Mouse (Mus musculus): Measurements from ENCODE around the gene Ly6f. TPM values are rescaled to one million over a fixed set of nuclear protein-coding genes. Genes with fewer than 3 reads are reported as not detected.

Ly6f gene
- not detected for total RNA-seq (2021)
- long read RNA-seq, experiment 1, result 0 reads
- long read RNA-seq, experiment 2, result 0 reads

- Histone ChIP-seq H3K4me3 (no peak within 1 kb of the TSS), H3K27ac (no peak within 1 kb of the TSS)
- no peak for TF ChIP-seq CTCF (IDR thresholded peaks at IDR 0.05)
- no peak for DNase-seq
- intact Hi-C loops (cut with DNase I), result no loop called here
These were observed at the start of gene Ly6f for GRCm38 (mm10) chr15:75268121-75268520. Gene Ly6f (plus strand): TSS chr15:75268421.

- no peak overlapping the region for H3K4me3 ChIP-seq
- DNase-seq, result no peak
- H3K27ac ChIP-seq, result no peak overlapping the region
- TF ChIP-seq CTCF (IDR thresholded peaks at IDR 0.05), result no peak
- intact Hi-C loops (cut with DNase I), result no loop called here
These were observed 46.3 kb upstream of the Ly6f start for GRCm38 (mm10) chr15:75221942-75222341.

- DNase-seq, result no peak
- Histone ChIP-seq H3K27ac (no peak overlapping the region), H3K4me3 (no peak overlapping the region)
- TF ChIP-seq CTCF (IDR thresholded peaks at IDR 0.05), result no peak
- intact Hi-C loops (cut with DNase I), result no loop called here
These were observed 30.4 kb upstream of the Ly6f start for GRCm38 (mm10) chr15:75237736-75238288.

GRCm38 (mm10) chr15:75240558-75240957, 27.7 kb upstream of the Ly6f start:
- intact Hi-C loops (cut with DNase I), result no loop called here
- Histone ChIP-seq H3K4me3 (no peak overlapping the region), H3K27ac (no peak overlapping the region)
- TF ChIP-seq CTCF (IDR thresholded peaks at IDR 0.05), result no peak
- DNase-seq, result no peak

GRCm38 (mm10) chr15:75242756-75243640, 25.2 kb upstream of the Ly6f start:
- TF ChIP-seq CTCF (IDR thresholded peaks at IDR 0.05), result no peak
- intact Hi-C loops (cut with DNase I), result no loop called here
- H3K27ac ChIP-seq, result no peak overlapping the region
- DNase-seq, result no peak
- no peak overlapping the region for H3K4me3 ChIP-seq

GRCm38 (mm10) chr15:75254671-75255070, 13.6 kb upstream of the Ly6f start:
- no peak for DNase-seq
- Histone ChIP-seq H3K4me3 (no peak overlapping the region), H3K27ac (no peak overlapping the region)
- intact Hi-C loops (cut with DNase I), result no loop called here
- no peak for TF ChIP-seq CTCF (IDR thresholded peaks at IDR 0.05)

- DNase-seq, result no peak
- Histone ChIP-seq H3K4me3 (no peak overlapping the region), H3K27ac (no peak overlapping the region)
- no peak for TF ChIP-seq CTCF (IDR thresholded peaks at IDR 0.05)
- intact Hi-C loops (cut with DNase I), result no loop called here
These were observed 2.4 kb upstream of the Ly6f start for GRCm38 (mm10) chr15:75265863-75266262.

GRCm38 (mm10) chr15:75266626-75267025, 1.6 kb upstream of the Ly6f start:
- Histone ChIP-seq H3K4me3 (no peak overlapping the region), H3K27ac (no peak overlapping the region)
- no peak for TF ChIP-seq CTCF (IDR thresholded peaks at IDR 0.05)
- intact Hi-C loops (cut with DNase I), result no loop called here
- no peak for DNase-seq

GRCm38 (mm10) chr15:75268916-75269829, 952 bp downstream of the Ly6f start:
- Histone ChIP-seq H3K4me3 (no peak overlapping the region), H3K27ac (no peak overlapping the region)
- no peak for DNase-seq
- TF ChIP-seq CTCF (IDR thresholded peaks at IDR 0.05), result no peak
- intact Hi-C loops (cut with DNase I), result no loop called here

- H3K4me3 ChIP-seq, result no peak overlapping the region
- no peak for DNase-seq
- no peak overlapping the region for H3K27ac ChIP-seq
- TF ChIP-seq CTCF (IDR thresholded peaks at IDR 0.05), result no peak
- intact Hi-C loops (cut with DNase I), result no loop called here
These were observed 1.9 kb downstream of the Ly6f start for GRCm38 (mm10) chr15:75270169-75270568.

GRCm38 (mm10) chr15:75270691-75271362, 2.6 kb downstream of the Ly6f start:
- no peak overlapping the region for H3K4me3 ChIP-seq
- no peak for DNase-seq
- no peak for TF ChIP-seq CTCF (IDR thresholded peaks at IDR 0.05)
- no peak overlapping the region for H3K27ac ChIP-seq
- intact Hi-C loops (cut with DNase I), result no loop called here

GRCm38 (mm10) chr15:75271426-75271825, 3.2 kb downstream of the Ly6f start:
- intact Hi-C loops (cut with DNase I), result no loop called here
- H3K4me3 ChIP-seq, result no peak overlapping the region
- no peak for DNase-seq
- no peak overlapping the region for H3K27ac ChIP-seq
- no peak for TF ChIP-seq CTCF (IDR thresholded peaks at IDR 0.05)

All from gastrocnemius, adult 2 months (tissue).